Mouse (Mus musculus): ENCODE results near the gene Zmynd8.

The Zmynd8 gene

GRCm38 (mm10) chr2:165858453-165859384, 40.1 kb downstream of the Zmynd8 start:
- peak; percentile 88 for DNase-seq (ENCODE audit: inconsistent ontology term)

- peak; percentile 74 for DNase-seq (ENCODE audit: inconsistent ontology term)
Observed at GRCm38 (mm10) chr2:165857841-165858426, 40.9 kb downstream of the Zmynd8 start.

GRCm38 (mm10) chr2:165857395-165857831, 41.4 kb downstream of the Zmynd8 start:
- peak; percentile 93 for DNase-seq (ENCODE audit: inconsistent ontology term)

GRCm38 (mm10) chr2:165856611-165857200, 42.1 kb downstream of the Zmynd8 start:
- DNase-seq (ENCODE audit: inconsistent ontology term): peak; percentile 25

- peak; percentile 93 for DNase-seq (ENCODE audit: inconsistent ontology term)
Observed at GRCm38 (mm10) chr2:165855641-165856301, 43.0 kb downstream of the Zmynd8 start.

- no peak for DNase-seq (ENCODE audit: inconsistent ontology term)
Observed at GRCm38 (mm10) chr2:165854207-165854968, 44.4 kb downstream of the Zmynd8 start.

GRCm38 (mm10) chr2:165852896-165853633, 45.8 kb downstream of the Zmynd8 start:
- DNase-seq (ENCODE audit: inconsistent ontology term): no peak

- no peak for DNase-seq (ENCODE audit: inconsistent ontology term)
Observed at GRCm38 (mm10) chr2:165852453-165852852, 46.4 kb downstream of the Zmynd8 start.

GRCm38 (mm10) chr2:165851811-165852415, 46.9 kb downstream of the Zmynd8 start:
- DNase-seq (ENCODE audit: inconsistent ontology term): no peak

GRCm38 (mm10) chr2:165850826-165851225, 48.0 kb downstream of the Zmynd8 start:
- no peak for DNase-seq (ENCODE audit: inconsistent ontology term)

GRCm38 (mm10) chr2:165849129-165849528, 49.7 kb downstream of the Zmynd8 start:
- DNase-seq (ENCODE audit: inconsistent ontology term): peak; percentile 39

GRCm38 (mm10) chr2:165846787-165847186, 52.0 kb downstream of the Zmynd8 start:
- DNase-seq (ENCODE audit: inconsistent ontology term): no peak

GRCm38 (mm10) chr2:165845490-165845889, 53.3 kb downstream of the Zmynd8 start:
- no peak for DNase-seq (ENCODE audit: inconsistent ontology term)

- no peak for DNase-seq (ENCODE audit: inconsistent ontology term)
Observed at GRCm38 (mm10) chr2:165843350-165843749, 55.5 kb downstream of the Zmynd8 start.

GRCm38 (mm10) chr2:165842241-165842640, 56.6 kb downstream of the Zmynd8 start:
- DNase-seq (ENCODE audit: inconsistent ontology term): no peak

- no peak for DNase-seq (ENCODE audit: inconsistent ontology term)
Observed at GRCm38 (mm10) chr2:165841805-165842204, 57.0 kb downstream of the Zmynd8 start.

- no peak for DNase-seq (ENCODE audit: inconsistent ontology term)
Observed at GRCm38 (mm10) chr2:165840852-165841251, 58.0 kb downstream of the Zmynd8 start.

- no peak for DNase-seq (ENCODE audit: inconsistent ontology term)
Observed at GRCm38 (mm10) chr2:165839317-165839652, 59.5 kb downstream of the Zmynd8 start.

- no peak for DNase-seq (ENCODE audit: inconsistent ontology term)
Observed at GRCm38 (mm10) chr2:165838606-165839316, 60.1 kb downstream of the Zmynd8 start.

GRCm38 (mm10) chr2:165834601-165835000, 64.2 kb downstream of the Zmynd8 start:
- no peak for DNase-seq (ENCODE audit: inconsistent ontology term)

All from Muller cell, postnatal 12 days (primary cell).